Mouse (Mus musculus): ENCODE results near the gene Relb. TPM values are rescaled to one million over a fixed set of nuclear protein-coding genes. Genes with fewer than 3 reads are reported as not detected.

Relb gene
- polyA plus RNA-seq, 1 experiment from 2014 or later, result 6.1 TPM

- Histone ChIP-seq H3K36me3 (peaks cover 19% of the 10 kb centered on the region), H3K27ac (peak overlapping the region; percentile 83), H3K27me3 (no peaks in the 10 kb centered on the region), H3K9ac (peak overlapping the region; percentile 56), H3K4me3 (peak overlapping the region; percentile 65), H3K4me2 (peak overlapping the region; percentile 88), H3K9me3 (replicated peaks) (no peaks in the 10 kb centered on the region), H3K4me1 (replicated peaks) (peaks cover 15% of the 10 kb centered on the region)
- peak; percentile 85 for ATAC-seq (replicated peaks; ENCODE audit: insufficient number of reproducible peaks, insufficient read depth, low FRiP score, low read depth)
- 1% methylated on average over 57 of the region's 57 CpGs for WGBS
Measured at GRCm38 (mm10) chr7:19628536-19629360, 490 bp downstream of the Relb start.

GRCm38 (mm10) chr7:19628192-19628535, 1.1 kb downstream of the Relb start:
- Histone ChIP-seq H3K27ac (peak overlapping the region; percentile 83), H3K4me2 (peak overlapping the region; percentile 88), H3K9me3 (replicated peaks) (no peaks in the 10 kb centered on the region), H3K36me3 (peaks cover 13% of the 10 kb centered on the region), H3K9ac (no peak overlapping the region), H3K4me3 (peak overlapping the region; percentile 65), H3K4me1 (replicated peaks) (peaks cover 15% of the 10 kb centered on the region), H3K27me3 (no peaks in the 10 kb centered on the region)
- WGBS, result 14% methylated on average over 17 of the region's 17 CpGs
- ATAC-seq (replicated peaks; ENCODE audit: insufficient number of reproducible peaks, insufficient read depth, low FRiP score, low read depth), result no peak

DNA sequence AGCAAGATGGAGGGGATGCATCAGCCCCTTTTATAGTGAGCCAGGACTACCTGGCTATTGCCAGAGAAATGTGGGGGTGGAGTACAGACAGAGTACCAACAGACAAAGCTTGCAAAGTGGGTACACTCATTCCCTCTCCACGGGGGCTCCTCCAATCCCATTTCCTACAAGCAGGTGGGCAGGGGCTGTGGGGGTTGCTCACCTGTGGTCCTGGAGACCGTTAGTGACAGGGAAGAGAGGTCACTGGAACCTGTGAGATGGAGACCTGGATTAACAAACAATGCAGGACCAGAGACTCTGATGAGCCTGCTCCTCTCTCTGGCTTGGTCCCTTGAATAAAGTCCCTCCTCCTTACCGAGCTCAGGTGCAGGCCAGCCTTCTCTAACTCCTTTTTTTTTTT, 1.5 kb downstream of the Relb start:
- H3K9me3 ChIP-seq (replicated peaks), result no peaks in the 10 kb centered on the region
- no peak overlapping the region for H3K9ac ChIP-seq
- 68% methylated on average over 3 of the region's 3 CpGs for WGBS
- H3K27ac ChIP-seq, result peak overlapping the region; percentile 83; the same call in 1 of the 2 replicates
- no peak for ATAC-seq (replicated peaks; ENCODE audit: insufficient number of reproducible peaks, insufficient read depth, low FRiP score, low read depth)
- peaks cover 15% of the 10 kb centered on the region for H3K4me1 ChIP-seq (replicated peaks)
- H3K36me3 ChIP-seq, result peaks cover 9% of the 10 kb centered on the region
- peak overlapping the region; percentile 65 for H3K4me3 ChIP-seq
- H3K27me3 ChIP-seq, result no peaks in the 10 kb centered on the region
- H3K4me2 ChIP-seq, result peak overlapping the region; percentile 88

DNA sequence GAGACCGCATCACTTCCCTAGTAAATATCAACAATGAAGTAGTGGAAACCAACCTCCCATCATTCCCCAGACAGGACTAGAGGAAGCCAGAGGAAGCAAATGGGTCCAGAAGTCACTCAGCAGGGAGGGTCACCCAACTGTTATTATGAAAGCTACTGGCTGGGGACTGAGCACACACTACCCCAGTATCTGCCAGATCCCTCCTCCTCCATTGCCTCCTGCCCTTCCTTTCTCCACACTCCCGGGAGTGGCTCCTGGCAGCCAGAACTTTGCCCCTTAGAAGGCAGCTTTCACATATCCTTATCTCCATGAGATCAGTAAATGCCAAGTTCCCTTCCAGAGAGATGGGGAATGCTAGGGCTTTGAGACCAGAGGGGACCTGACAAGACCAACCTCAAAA, 5.8 kb downstream of the Relb start:
- 58% methylated on average over 2 of the region's 2 CpGs for WGBS
- ATAC-seq (replicated peaks; ENCODE audit: insufficient number of reproducible peaks, insufficient read depth, low FRiP score, low read depth), result no peak
- H3K4me3 ChIP-seq, result no peak overlapping the region
- peaks cover 14% of the 10 kb centered on the region for H3K4me1 ChIP-seq (replicated peaks)
- no peak overlapping the region for H3K9ac ChIP-seq
- peaks cover 8% of the 10 kb centered on the region; the same call in 1 of the 2 replicates for H3K27me3 ChIP-seq
- no peak overlapping the region for H3K27ac ChIP-seq
- no peaks in the 10 kb centered on the region for H3K9me3 ChIP-seq (replicated peaks)
- no peak overlapping the region for H3K4me2 ChIP-seq
- no peaks in the 10 kb centered on the region for H3K36me3 ChIP-seq

GRCm38 (mm10) chr7:19622241-19622640, 7.0 kb downstream of the Relb start:
- peaks cover 6% of the 10 kb centered on the region for H3K4me1 ChIP-seq (replicated peaks)
- no peak overlapping the region for H3K4me2 ChIP-seq
- WGBS, result 35% methylated on average over 6 of the region's 6 CpGs
- no peak for ATAC-seq (replicated peaks; ENCODE audit: insufficient number of reproducible peaks, insufficient read depth, low FRiP score, low read depth)
- no peak overlapping the region for H3K9ac ChIP-seq
- H3K36me3 ChIP-seq, result no peaks in the 10 kb centered on the region
- H3K27ac ChIP-seq, result no peak overlapping the region
- no peak overlapping the region for H3K4me3 ChIP-seq
- H3K9me3 ChIP-seq (replicated peaks), result no peaks in the 10 kb centered on the region
- peaks cover 8% of the 10 kb centered on the region; the same call in 1 of the 2 replicates for H3K27me3 ChIP-seq

- Histone ChIP-seq H3K36me3 (no peaks in the 10 kb centered on the region), H3K4me1 (replicated peaks) (peaks cover 6% of the 10 kb centered on the region), H3K4me3 (no peak overlapping the region), H3K27ac (no peak overlapping the region), H3K4me2 (no peak overlapping the region), H3K27me3 (peaks cover 8% of the 10 kb centered on the region; the same call in 1 of the 2 replicates), H3K9ac (no peak overlapping the region), H3K9me3 (replicated peaks) (no peaks in the 10 kb centered on the region)
- WGBS, result 91% methylated on average over 7 of the region's 7 CpGs
- no peak for ATAC-seq (replicated peaks; ENCODE audit: insufficient number of reproducible peaks, insufficient read depth, low FRiP score, low read depth)
Measured at GRCm38 (mm10) chr7:19620811-19621210, 8.4 kb downstream of the Relb start.

- H3K9ac ChIP-seq, result peak overlapping the region; percentile 44
- H3K4me1 ChIP-seq (replicated peaks), result peaks cover 6% of the 10 kb centered on the region
- H3K36me3 ChIP-seq, result no peaks in the 10 kb centered on the region
- peak overlapping the region; percentile 68 for H3K4me2 ChIP-seq
- WGBS, result 10% methylated on average over 35 of the region's 35 CpGs
- peak overlapping the region; percentile 38 for H3K4me3 ChIP-seq
- no peaks in the 10 kb centered on the region for H3K9me3 ChIP-seq (replicated peaks)
- H3K27ac ChIP-seq, result no peak overlapping the region
- peak; percentile 68 for ATAC-seq (replicated peaks; ENCODE audit: insufficient number of reproducible peaks, insufficient read depth, low FRiP score, low read depth)
- H3K27me3 ChIP-seq, result peaks cover 8% of the 10 kb centered on the region; the same call in 1 of the 2 replicates
Measured at GRCm38 (mm10) chr7:19619004-19619801, 10.0 kb downstream of the Relb start.

GRCm38 (mm10) chr7:19615036-19615577, 14.1 kb downstream of the Relb start:
- Histone ChIP-seq H3K4me1 (replicated peaks) (peaks cover 6% of the 10 kb centered on the region), H3K4me2 (no peak overlapping the region), H3K27ac (no peak overlapping the region), H3K9ac (no peak overlapping the region), H3K27me3 (peaks cover 5% of the 10 kb centered on the region; the same call in 1 of the 2 replicates), H3K4me3 (no peak overlapping the region), H3K36me3 (no peaks in the 10 kb centered on the region), H3K9me3 (replicated peaks) (no peaks in the 10 kb centered on the region)
- WGBS, result 88% methylated on average over 12 of the region's 12 CpGs
- no peak for ATAC-seq (replicated peaks; ENCODE audit: insufficient number of reproducible peaks, insufficient read depth, low FRiP score, low read depth)

- Histone ChIP-seq H3K36me3 (no peaks in the 10 kb centered on the region), H3K27me3 (no peaks in the 10 kb centered on the region), H3K27ac (no peak overlapping the region), H3K4me2 (no peak overlapping the region), H3K9ac (no peak overlapping the region), H3K9me3 (replicated peaks) (no peaks in the 10 kb centered on the region), H3K4me1 (replicated peaks) (no peaks in the 10 kb centered on the region), H3K4me3 (no peak overlapping the region)
- 80% methylated on average over 5 of the region's 5 CpGs for WGBS
- ATAC-seq (replicated peaks; ENCODE audit: insufficient number of reproducible peaks, insufficient read depth, low FRiP score, low read depth), result no peak
Measured at GRCm38 (mm10) chr7:19610969-19611368, 18.3 kb downstream of the Relb start.

GRCm38 (mm10) chr7:19609641-19610332, 19.5 kb downstream of the Relb start:
- Histone ChIP-seq H3K27me3 (no peaks in the 10 kb centered on the region), H3K4me3 (no peak overlapping the region), H3K27ac (no peak overlapping the region), H3K36me3 (no peaks in the 10 kb centered on the region), H3K9ac (no peak overlapping the region), H3K4me2 (no peak overlapping the region), H3K4me1 (replicated peaks) (no peaks in the 10 kb centered on the region), H3K9me3 (replicated peaks) (no peaks in the 10 kb centered on the region)
- no peak for ATAC-seq (replicated peaks; ENCODE audit: insufficient number of reproducible peaks, insufficient read depth, low FRiP score, low read depth)
- WGBS, result 87% methylated on average over 12 of the region's 12 CpGs

DNA sequence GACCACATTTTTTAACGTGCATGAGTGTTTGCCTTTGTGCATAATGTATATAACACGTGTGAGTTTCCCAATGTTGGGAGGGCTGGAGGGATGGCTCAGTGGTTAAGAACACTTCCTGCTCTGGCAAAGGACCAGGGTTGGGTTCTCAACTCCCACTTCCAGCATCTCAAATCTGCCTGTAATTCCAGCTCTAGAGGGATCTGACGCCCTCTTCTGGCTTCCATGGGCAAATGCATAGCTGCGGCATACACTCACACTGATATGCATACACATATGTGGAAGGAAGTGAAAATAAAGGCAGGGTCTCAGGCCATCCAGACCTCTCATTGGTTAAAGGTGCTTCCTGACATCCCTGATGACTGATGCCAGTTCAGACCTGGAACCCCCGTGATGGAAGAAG, 21.9 kb downstream of the Relb start:
- no peaks in the 10 kb centered on the region for H3K9me3 ChIP-seq (replicated peaks)
- H3K4me2 ChIP-seq, result no peak overlapping the region
- no peak overlapping the region for H3K9ac ChIP-seq
- H3K36me3 ChIP-seq, result no peaks in the 10 kb centered on the region
- no peak for ATAC-seq (replicated peaks; ENCODE audit: insufficient number of reproducible peaks, insufficient read depth, low FRiP score, low read depth)
- no peak overlapping the region for H3K4me3 ChIP-seq
- no peaks in the 10 kb centered on the region for H3K27me3 ChIP-seq
- WGBS, result 79% methylated on average over 5 of the region's 5 CpGs
- peaks cover 16% of the 10 kb centered on the region for H3K4me1 ChIP-seq (replicated peaks)
- H3K27ac ChIP-seq, result no peak overlapping the region

All from heart, embryonic 15.5 days (tissue).